ENCODE assay signal across 22 mouse cellular contexts in genomic region chr3:126463119-126463815, GRCm38 (mm10).
A peak's percentile ranks its signal among the peaks of the same experiment; 100 is the strongest.
DNase-seq lines count a peak whose midpoint lies in the region; ATAC-seq and TF ChIP-seq lines count a peak whose summit lies in the region.
"Had no signal": no experiment of that assay in that cellular context is flagged by ENCODE, and none has a peak within 500 bp of the region (broad histone marks: within the 10 kb centered on the region; RNA-seq: fewer than 3 reads in every experiment).

No protein-coding gene starts in this region.

- H3K27me3 ChIP-seq in neural tube, embryonic 15.5 days (replicated peaks): no peaks in the 10 kb centered on the region
- H3K27me3 ChIP-seq in thymus, adult 2 months (ENCODE audit: control insufficient read depth, insufficient read depth, low read length): no peaks in the 10 kb centered on the region
- H3K27me3 ChIP-seq: CH12.LX; embryonic facial prominence, embryonic 15.5 days; forebrain, embryonic 15.5 days; heart, embryonic 15.5 days; midbrain, embryonic 13.5 days; neural tube, embryonic 12.5 days had no signal

- no peaks in the 10 kb centered on the region for H3K9me3 ChIP-seq in neural tube, embryonic 15.5 days (replicated peaks)
- H3K9me3 ChIP-seq: embryonic facial prominence, embryonic 15.5 days; forebrain, embryonic 15.5 days; heart, embryonic 15.5 days; midbrain, embryonic 13.5 days; neural tube, embryonic 12.5 days had no signal

- H3K27ac ChIP-seq in neural tube, embryonic 15.5 days (replicated peaks): no peak overlapping the region
- H3K27ac ChIP-seq in thymus, adult 2 months (ENCODE audit: control insufficient read depth, insufficient read depth, low read length): no peak overlapping the region
- H3K27ac ChIP-seq: embryonic facial prominence, embryonic 15.5 days; forebrain, embryonic 15.5 days; heart, embryonic 15.5 days; hindbrain, embryonic 14.5 days; liver, embryonic 14.5 days; midbrain, embryonic 13.5 days; neural tube, embryonic 12.5 days; stomach, postnatal 0 days had no signal

- TF ChIP-seq POLR2A in thymus, adult 2 months (IDR thresholded peaks at IDR 0.05; ENCODE audit: control insufficient read depth, extremely low read depth, insufficient read depth, low read length, poor library complexity): no peak

- WGBS in neural tube, embryonic 15.5 days: 75% methylated on average over 4 of the region's 4 CpGs
- 89% methylated on average over 4 of the region's 4 CpGs for WGBS in thymus, adult 2 months

- no peak for TF ChIP-seq CTCF in thymus, adult 2 months (IDR thresholded peaks at IDR 0.05; ENCODE audit: borderline replicate concordance, control insufficient read depth, extremely low read depth, insufficient read depth, low read length, poor library complexity)

- peak; percentile 6 to 22 for DNase-seq in layer of hippocampus, adult 18-20 months (ENCODE audit: low spot score in 2 of 2)
- DNase-seq in layer of hippocampus, adult 9-10 months (ENCODE audit: low spot score): no peak
- no peak for DNase-seq in neural tube, embryonic 10.5 days (ENCODE audit: extremely low spot score, low spot score)
- no peak for DNase-seq in cerebellum, postnatal 25 days
- no peak for DNase-seq in thymus, adult 2 months
- DNase-seq: cerebellum, adult 11 months; gastrocnemius, postnatal 14 days; kidney, adult 18-20 months; kidney, postnatal 25 days; right cerebral cortex, adult 18-20 months; thymus, postnatal 36 days had no signal

- no peak overlapping the region for H3K4me2 ChIP-seq in neural tube, embryonic 15.5 days
- H3K4me2 ChIP-seq: embryonic facial prominence, embryonic 15.5 days; forebrain, embryonic 15.5 days; heart, embryonic 15.5 days; hindbrain, embryonic 14.5 days; midbrain, embryonic 13.5 days; neural tube, embryonic 12.5 days had no signal

- H3K4me1 ChIP-seq in neural tube, embryonic 15.5 days: no peaks in the 10 kb centered on the region
- H3K4me1 ChIP-seq in thymus, adult 2 months (replicated peaks; ENCODE audit: control insufficient read depth, insufficient read depth, low read length): no peaks in the 10 kb centered on the region
- H3K4me1 ChIP-seq: embryonic facial prominence, embryonic 15.5 days; heart, embryonic 15.5 days; midbrain, embryonic 13.5 days; neural tube, embryonic 12.5 days had no signal

- no peak overlapping the region for H3K9ac ChIP-seq in neural tube, embryonic 15.5 days (replicated peaks)
- H3K9ac ChIP-seq: embryonic facial prominence, embryonic 15.5 days; forebrain, embryonic 15.5 days; heart, embryonic 15.5 days; hindbrain, embryonic 14.5 days; liver, embryonic 14.5 days; midbrain, embryonic 13.5 days; neural tube, embryonic 12.5 days had no signal

- 0 out of 2 replicates have a peak, but pooled peaks have one; percentile 31 for ATAC-seq in neural tube, embryonic 15.5 days (ENCODE audit: low FRiP score)
- ATAC-seq in granulocyte monocyte progenitor cell, adult 5-6 weeks (replicated peaks; ENCODE audit: poor library complexity, severe bottlenecking): peak; percentile 100
- ATAC-seq: forebrain, embryonic 15.5 days; midbrain, embryonic 13.5 days had no signal

- no peak overlapping the region for H3K4me3 ChIP-seq in neural tube, embryonic 15.5 days (replicated peaks)
- H3K4me3 ChIP-seq in thymus, adult 2 months (ENCODE audit: control insufficient read depth, insufficient read depth, low read length): no peak overlapping the region
- H3K4me3 ChIP-seq: embryonic facial prominence, embryonic 15.5 days; forebrain, embryonic 15.5 days; heart, embryonic 15.5 days; midbrain, embryonic 13.5 days; neural tube, embryonic 12.5 days had no signal

- H3K36me3 ChIP-seq in neural tube, embryonic 15.5 days: no peaks in the 10 kb centered on the region
- H3K36me3 ChIP-seq in thymus, adult 2 months (ENCODE audit: control insufficient read depth, insufficient read depth, low read length): no peaks in the 10 kb centered on the region
- H3K36me3 ChIP-seq: embryonic facial prominence, embryonic 15.5 days; forebrain, embryonic 15.5 days; heart, embryonic 15.5 days; midbrain, embryonic 13.5 days; neural tube, embryonic 12.5 days had no signal

Comparison
In these comparisons a context has a peak if more than half of its experiments do, and no peak if none do; other contexts are left out.
1. DNase-seq: peak in layer of hippocampus, adult 18-20 months (2 of 2); none in layer of hippocampus, adult 9-10 months (single experiment), neural tube, embryonic 10.5 days (single experiment), cerebellum, postnatal 25 days (0 of 2) and thymus, adult 2 months (single experiment).